Mouse (Mus musculus) right cerebral cortex, postnatal 14 days (tissue): ENCODE measurements at regions not wholly inside any gene's neighbourhood (a gene's known extent, or its start where the extent isn't known, plus 50 kb on each side); places are given as distances from the start of the nearest gene placed in this dataset.
A peak's percentile ranks its signal among the peaks of the same experiment; 100 is the strongest.
"Not testable (repeated sequence)": the region's sequence is repeated elsewhere in the genome, so short reads cannot be mapped to it uniquely, and the experiment has no call there.

Source experiments
- DNase-seq: peaks from one replicate; pipeline ENCODE4 v3.0.0; 2022

GRCm38 (mm10) chr1:107677404-107677803 lies 87.6 kb downstream of the Serpinb8 start:
- DNase-seq = no peak

DNA sequence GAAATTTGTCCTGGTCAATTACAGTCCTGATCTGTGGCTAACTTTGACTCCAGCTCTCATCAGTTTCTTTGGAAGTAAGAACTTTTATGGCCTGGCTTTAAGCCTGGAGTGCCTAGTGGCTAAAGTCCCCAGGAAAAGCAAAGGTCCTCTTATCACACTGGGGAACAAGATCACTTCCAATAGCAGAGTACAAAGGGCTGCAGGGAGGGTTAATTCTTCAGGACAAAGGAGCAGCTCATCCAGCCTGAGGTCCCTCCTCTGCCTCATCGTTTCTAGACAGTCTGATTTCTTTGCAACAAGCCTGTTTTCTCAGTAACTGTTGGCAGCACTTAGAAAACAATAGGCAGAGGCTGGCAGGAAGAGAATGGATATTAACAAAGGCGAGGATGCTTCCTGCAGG lies 107.1 kb downstream of the Serpinb8 start:
- DNase-seq = no peak

DNA sequence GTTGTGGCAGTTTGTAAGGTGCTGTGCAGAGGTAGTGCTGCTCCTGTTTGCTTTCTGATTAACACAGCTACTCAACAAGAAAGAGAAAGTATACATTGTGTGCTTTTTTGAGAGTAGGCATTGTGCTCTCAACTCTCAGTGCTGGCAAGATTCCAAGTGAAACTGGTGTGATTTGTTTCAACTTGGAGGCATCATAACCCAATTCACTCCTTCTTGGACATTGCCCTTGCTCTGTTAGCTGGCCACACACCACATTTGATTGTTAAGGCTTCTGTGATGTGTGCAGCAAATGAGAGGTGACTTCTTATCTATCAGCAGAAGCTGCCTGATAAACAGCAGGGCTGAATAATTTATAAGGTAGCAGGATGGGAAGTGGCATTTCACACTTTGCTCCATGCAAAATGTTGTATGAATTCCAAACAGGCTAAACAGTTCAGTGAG lies 116.3 kb downstream of the Serpinb8 start:
- DNase-seq = no peak

- DNase-seq = no peak
Observed at GRCm38 (mm10) chr1:107708601-107709000, 118.8 kb downstream of the Serpinb8 start.

DNA sequence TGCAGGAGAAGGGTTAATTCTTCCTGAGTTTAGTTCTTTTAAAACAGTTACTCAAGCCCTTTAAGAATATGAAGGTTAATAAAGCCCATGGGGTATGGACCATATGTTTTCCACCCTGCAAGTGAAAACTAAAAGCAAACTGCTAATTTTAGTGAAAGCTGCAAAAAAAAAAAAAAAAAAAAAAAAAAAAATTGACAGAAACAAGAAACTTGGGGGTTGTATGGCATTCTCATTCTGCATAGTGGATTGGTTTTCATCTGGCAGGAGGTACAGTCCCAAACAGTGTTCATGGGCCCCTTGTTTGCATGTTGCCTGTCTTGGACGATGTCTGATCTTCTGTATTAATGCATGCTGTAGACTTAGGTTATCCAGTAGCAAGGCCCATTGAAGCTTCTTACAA lies 125.1 kb downstream of the Serpinb8 start:
- DNase-seq = no peak

DNA sequence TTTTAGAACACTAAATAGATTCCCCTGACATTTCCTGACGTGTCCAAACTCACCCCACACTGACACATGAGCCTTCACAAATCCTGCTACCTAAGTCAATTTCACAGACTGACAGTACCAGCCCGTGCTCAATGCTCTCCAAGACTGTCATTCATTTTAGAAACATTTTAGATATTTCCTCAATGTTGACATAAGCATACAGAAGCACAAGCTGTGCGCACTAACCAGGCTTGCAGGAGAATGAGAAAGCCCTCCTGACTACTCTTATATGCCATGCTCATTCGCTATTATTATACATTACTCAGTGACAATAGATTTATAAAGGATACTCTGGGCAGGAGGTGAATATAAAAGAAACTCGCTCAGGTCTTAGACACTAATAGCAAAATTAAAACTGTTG lies 129.5 kb downstream of the Serpinb8 start:
- no peak for DNase-seq

GRCm38 (mm10) chr1:107728113-107728839 lies 138.5 kb downstream of the Serpinb8 start:
- no peak for DNase-seq

- DNase-seq = no peak
Observed at GRCm38 (mm10) chr1:107765307-107765706, 175.5 kb downstream of the Serpinb8 start.

GRCm38 (mm10) chr1:107767198-107767947 lies 177.6 kb downstream of the Serpinb8 start:
- no peak for DNase-seq

DNA sequence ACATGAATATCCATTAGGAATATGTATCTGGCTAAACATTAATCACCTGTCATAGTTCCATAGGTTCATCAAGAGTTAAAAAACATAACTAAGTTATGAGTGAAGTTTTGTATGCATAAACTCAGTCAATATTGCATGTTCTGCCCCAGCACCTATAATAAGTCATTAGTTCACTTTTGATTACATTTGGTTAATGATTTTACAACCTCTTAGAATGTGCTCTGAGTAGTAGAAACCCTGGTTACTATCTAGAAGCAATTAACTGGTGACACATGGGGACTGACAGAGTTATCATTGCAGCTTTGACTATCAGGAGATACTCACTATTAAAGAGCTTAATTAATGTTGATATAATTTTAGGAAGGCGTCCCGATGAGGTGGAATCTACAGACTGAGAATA lies 183.2 kb downstream of the Serpinb8 start:
- DNase-seq = no peak

DNA sequence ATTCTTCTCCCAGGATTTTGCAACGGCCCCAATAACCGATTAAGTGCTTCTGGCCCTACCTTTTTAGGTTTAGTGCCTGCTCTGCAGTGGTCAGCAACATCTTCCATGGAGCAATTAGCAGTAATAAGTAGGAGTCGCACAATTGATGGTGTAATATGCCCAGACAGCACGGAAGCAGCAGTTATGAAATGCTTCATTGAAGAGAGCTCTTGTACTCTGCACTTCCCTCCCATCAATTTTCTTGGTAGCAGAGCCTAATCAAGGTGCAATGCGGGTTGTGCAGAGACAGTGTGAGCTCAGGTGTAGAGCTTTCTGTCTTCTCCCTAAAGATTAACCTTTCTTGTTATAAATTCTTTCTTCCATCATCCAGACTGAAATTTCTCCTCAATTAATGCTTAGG lies 193.3 kb downstream of the Serpinb8 start:
- DNase-seq = no peak

GRCm38 (mm10) chr1:107805823-107806222 lies 216.0 kb downstream of the Serpinb8 start:
- DNase-seq = peak; percentile 36

- not testable (repeated sequence) for DNase-seq
Observed at GRCm38 (mm10) chr1:107807367-107807766, 217.6 kb downstream of the Serpinb8 start.

DNA sequence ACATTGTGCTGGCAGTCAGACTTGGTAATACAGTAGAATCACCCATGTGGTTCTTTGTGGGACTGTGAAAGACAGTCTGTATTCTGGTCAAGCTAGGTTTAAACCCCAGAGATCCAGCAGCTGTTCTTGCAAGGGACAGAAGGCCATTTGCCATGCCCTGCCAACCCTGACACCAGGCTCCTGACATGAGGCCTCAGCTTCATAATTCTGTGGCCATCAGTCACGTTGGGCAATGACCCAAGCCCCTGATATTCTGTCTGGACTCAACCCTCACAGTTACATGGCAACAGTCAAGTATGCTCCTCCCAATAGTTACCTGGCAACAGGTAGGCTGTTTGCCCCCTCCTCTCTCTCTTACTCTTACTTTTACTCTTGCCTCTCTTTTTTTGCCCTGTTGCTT lies 221.3 kb downstream of the Serpinb8 start:
- no peak for DNase-seq

- no peak for DNase-seq
Observed at GRCm38 (mm10) chr1:107811859-107812258, 222.1 kb downstream of the Serpinb8 start.

DNA sequence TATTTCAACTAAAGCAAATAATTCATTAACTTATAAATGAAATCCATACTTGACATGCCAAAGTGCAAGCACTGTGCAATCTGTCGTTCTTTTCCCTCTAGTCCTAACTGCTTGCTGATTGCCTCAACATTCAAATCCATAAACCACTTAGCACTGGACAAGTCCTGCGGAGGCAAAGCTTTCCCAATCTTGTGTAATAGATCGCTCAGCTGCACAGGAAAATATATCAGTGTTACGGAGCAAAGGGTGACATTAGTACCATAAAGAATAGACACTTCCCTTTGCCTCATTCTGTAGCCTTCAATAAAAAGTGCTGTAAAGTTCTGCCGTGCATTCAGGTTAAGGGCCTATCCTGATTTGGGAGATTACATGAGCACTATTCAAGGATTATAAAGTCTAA lies 248.1 kb downstream of the Serpinb8 start:
- no peak for DNase-seq

DNA sequence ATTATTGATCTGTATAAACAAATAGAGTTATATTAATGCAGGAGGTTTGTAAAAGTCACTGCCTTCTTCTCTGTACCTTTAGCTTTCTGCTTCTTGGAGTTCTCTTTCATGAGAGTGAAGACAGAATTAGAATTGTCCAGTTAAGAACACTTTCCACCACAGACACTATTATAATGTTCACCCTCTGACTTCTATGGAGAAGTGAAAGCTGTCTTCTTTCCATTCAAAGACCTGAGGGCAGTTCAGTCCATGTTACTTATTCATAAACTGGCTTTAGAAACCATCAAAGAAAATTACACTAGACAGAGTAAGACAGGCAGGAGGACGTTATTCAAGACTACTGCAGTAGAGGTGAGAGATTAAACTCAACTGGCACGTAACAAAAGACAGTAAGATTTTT lies 262.6 kb downstream of the Serpinb8 start:
- DNase-seq = no peak

DNA sequence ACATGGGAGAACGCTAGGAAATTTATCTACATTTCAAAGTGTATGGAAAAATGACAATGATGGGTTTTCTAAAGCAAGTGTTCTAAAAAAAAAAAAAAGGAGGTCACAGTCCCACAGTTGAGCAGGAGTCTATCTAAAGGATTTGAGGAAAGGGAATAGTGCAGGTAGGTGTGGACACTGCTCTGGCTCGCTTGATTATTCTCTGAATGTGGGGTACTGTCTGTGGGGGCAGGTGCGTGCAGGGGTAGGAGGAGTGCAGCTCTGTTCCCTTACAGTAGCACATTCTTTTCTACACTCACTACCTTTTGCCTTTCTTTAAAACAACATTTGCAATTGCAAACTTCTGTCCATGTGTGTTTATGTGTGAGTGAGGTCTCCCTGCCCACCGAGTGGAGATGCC lies 263.2 kb downstream of the Serpinb8 start:
- DNase-seq = no peak

GRCm38 (mm10) chr1:107897743-107898437 lies 308.1 kb downstream of the Serpinb8 start:
- no peak for DNase-seq

GRCm38 (mm10) chr1:107899261-107899660 lies 309.5 kb downstream of the Serpinb8 start:
- DNase-seq = no peak

DNA sequence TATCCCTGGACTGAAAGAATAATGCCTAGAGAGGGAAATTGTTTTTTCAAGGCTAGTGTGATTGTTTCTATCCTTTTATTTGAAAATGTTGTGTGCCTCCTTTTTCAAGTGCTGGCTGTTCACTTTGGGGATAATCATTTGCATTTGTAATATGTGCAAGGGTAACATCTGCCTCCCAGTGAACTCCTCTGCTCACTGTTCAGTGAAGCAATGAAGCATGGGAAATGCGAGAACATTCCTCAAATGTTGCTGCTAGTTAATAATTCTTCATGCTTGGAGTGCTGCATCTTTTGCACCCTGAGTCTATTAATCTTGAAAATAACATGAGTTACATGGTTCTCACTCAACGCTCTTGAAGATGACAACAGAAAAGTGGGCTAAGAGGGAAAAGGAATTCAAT lies 310.6 kb downstream of the Serpinb8 start:
- no peak for DNase-seq

DNA sequence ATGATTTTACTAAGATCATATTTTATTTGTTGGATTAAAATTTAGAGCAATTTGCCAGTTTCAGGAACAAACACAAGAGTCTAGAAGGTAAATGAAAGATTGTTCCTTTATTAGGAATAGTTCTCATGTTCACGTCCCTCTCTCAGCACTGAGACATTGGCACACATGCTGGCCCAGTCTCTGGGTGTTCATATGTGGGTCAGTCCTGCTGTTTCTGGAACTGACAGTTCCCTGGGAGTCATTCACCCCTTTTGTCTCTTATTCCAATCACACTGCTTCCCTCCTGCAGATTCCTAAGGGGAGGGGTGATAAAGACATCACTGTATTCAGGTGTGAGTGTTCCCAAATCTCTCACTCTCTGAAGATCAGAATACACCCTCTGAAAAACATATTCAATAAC lies 311.1 kb downstream of the Serpinb8 start:
- no peak for DNase-seq

DNA sequence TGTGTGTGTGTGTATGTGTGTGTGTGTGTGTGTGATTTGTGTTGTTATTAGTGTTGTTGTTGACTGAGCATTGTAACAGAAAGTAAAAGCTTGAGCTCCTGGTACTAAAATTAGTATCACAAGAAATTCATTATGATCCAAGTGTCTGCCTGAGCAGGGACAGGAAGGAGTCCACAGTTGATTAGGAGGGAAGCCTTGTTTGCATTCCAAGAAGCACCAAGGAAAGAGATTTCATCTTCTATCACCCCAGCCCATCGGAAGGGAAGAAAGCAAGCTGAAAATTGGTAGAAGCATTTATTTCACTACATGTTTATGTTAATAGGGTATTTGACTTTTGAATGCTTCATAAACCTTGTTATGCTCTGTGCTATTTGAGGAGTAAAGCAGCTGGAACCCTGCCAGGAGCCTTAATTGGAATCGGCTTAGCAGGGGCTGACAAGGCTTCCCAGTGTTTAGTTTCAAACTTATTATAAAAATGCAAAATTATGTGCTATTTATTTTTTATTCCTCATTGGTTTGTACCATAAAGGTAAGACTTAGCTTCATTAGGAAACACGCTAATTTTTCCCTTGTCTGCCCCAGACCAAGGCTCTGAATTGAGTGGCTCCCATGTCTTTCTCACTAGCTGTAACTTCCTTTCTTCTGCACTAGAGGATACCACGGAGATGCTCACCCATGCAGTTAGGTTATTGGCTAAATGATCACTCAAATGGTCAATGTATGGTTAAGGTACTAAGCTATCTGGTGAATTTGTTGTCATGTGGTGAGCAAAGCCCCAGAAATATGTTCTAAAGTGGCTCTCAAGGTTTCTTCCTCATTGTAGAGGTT lies 318.6 kb downstream of the Serpinb8 start:
- peak; percentile 28 for DNase-seq
